Mouse (Mus musculus) midbrain, embryonic 16.5 days (tissue): ENCODE data around the gene Higd2a. TPM values are rescaled to one million over a fixed set of nuclear protein-coding genes. Genes with fewer than 3 reads are reported as not detected.

Source experiments
- ATAC-seq: fragments of 200-750 bp; cut with Nextera tagmentation; 2 replicates; pipeline ENCODE4 v1.8.0; 2017; ENCODE audit warnings: moderate TSS enrichment
- H3K27ac ChIP-seq: fragments of 300-500 bp; sonication (generic); 2 replicates; pipeline ENCODE4 v1.5.1; 2014; ENCODE audit warnings: mild to moderate bottlenecking, low read length, mixed read lengths
- H3K27me3 ChIP-seq: fragments of 300-500 bp; sonication (generic); 2 replicates; pipeline ENCODE4 v1.6.1; 2014; ENCODE audit warnings: low read depth, low read length, mixed read lengths; ENCODE audit not compliant: control insufficient read depth, insufficient read depth
- H3K36me3 ChIP-seq: fragments of 300-500 bp; sonication (generic); 2 replicates; pipeline ENCODE4 v1.6.1; 2014; ENCODE audit warnings: mild to moderate bottlenecking, low read length, moderate library complexity, mixed read lengths; ENCODE audit not compliant: control insufficient read depth, insufficient read depth
- H3K4me1 ChIP-seq: fragments of 300-500 bp; sonication (generic); 2 replicates; pipeline ENCODE4 v1.6.1; 2014; ENCODE audit warnings: mild to moderate bottlenecking, low read length, mixed read lengths; ENCODE audit not compliant: control insufficient read depth, insufficient read depth
- H3K4me2 ChIP-seq: fragments of 300-500 bp; sonication (generic); 2 replicates; pipeline ENCODE4 v1.6.1; 2014; ENCODE audit warnings: mild to moderate bottlenecking, low read length, mixed read lengths
- H3K4me3 ChIP-seq: fragments of 300-500 bp; sonication (generic); 2 replicates; pipeline ENCODE4 v1.5.1; 2014; ENCODE audit warnings: low read depth, mild to moderate bottlenecking, low read length, moderate library complexity, mixed read lengths
- H3K9ac ChIP-seq: fragments of 300-500 bp; sonication (generic); 2 replicates; pipeline ENCODE4 v1.6.1; 2014; ENCODE audit warnings: low read depth, low read length, mixed read lengths
- H3K9me3 ChIP-seq: fragments of 300-500 bp; sonication (generic); replicated peaks from 2 replicates; pipeline ENCODE4 v1.6.1; 2014; ENCODE audit warnings: mild to moderate bottlenecking, low read length, mixed read lengths; ENCODE audit not compliant: control insufficient read depth, poor library complexity, severe bottlenecking
- WGBS: fragments of 180-500 bp; shearing (Covaris S2); extraction: QIAGEN DNeasy Blood & Tissue Kit; methylation state at CpG from one replicate; pipeline ENCODE4 v1.1.7; 2014; 5-methylcytosine and 5-hydroxymethylcytosine counted together
- polyA plus RNA-seq: library from polyadenylated mRNA; unstranded; fragments of >200 nt; fragmentation: Nextera tagmentation; extraction: Ambion mirVana; gene quantifications from 2 replicates; pipeline ENCODE4 v1.2.1, GENCODE M21; 2015

Higd2a gene
- polyA plus RNA-seq, 1 experiment from 2014 or later: 240 TPM

- ATAC-seq: peak; percentile 95
- under 1% methylated on average over 55 of the region's 55 CpGs for WGBS
- Histone ChIP-seq H3K36me3 (peaks cover 6% of the 10 kb centered on the region; the same call in 1 of the 2 replicates), H3K27ac (peak within 1 kb of the TSS; percentile 78), H3K9me3 (no peaks in the 10 kb centered on the region), H3K27me3 (0 out of 2 replicates have a peak, but pooled peaks cover 4% of the 10 kb centered on the region), H3K4me1 (peaks cover 19% of the 10 kb centered on the region), H3K9ac (peak within 1 kb of the TSS; percentile 93), H3K4me2 (peak within 1 kb of the TSS; percentile 85), H3K4me3 (peak within 1 kb of the TSS; percentile 81)
These were observed 15.0 kb upstream of the Higd2a start, which contains the start of gene Arl10 for GRCm38 (mm10) chr13:54574854-54575481. TSS of gene Arl10 (plus strand) at chr13:54575015.

- WGBS: 2% methylated on average over 19 of the region's 19 CpGs
- Histone ChIP-seq H3K36me3 (peaks cover 7% of the 10 kb centered on the region), H3K4me2 (peak overlapping the region; percentile 85), H3K27ac (peak overlapping the region; percentile 78), H3K4me1 (peaks cover 19% of the 10 kb centered on the region), H3K9ac (peak overlapping the region; percentile 93), H3K9me3 (no peaks in the 10 kb centered on the region), H3K27me3 (0 out of 2 replicates have a peak, but pooled peaks cover 4% of the 10 kb centered on the region), H3K4me3 (peak overlapping the region; percentile 81)
- ATAC-seq: no peak; the same call in 1 of the 2 replicates
These were observed 14.5 kb upstream of the Higd2a start for GRCm38 (mm10) chr13:54575489-54575888.

GRCm38 (mm10) chr13:54577652-54578507, 12.1 kb upstream of the Higd2a start:
- Histone ChIP-seq H3K4me2 (no peak overlapping the region; the same call in 1 of the 2 replicates), H3K27ac (no peak overlapping the region), H3K4me1 (peaks cover 19% of the 10 kb centered on the region), H3K9me3 (no peaks in the 10 kb centered on the region), H3K9ac (no peak overlapping the region), H3K36me3 (peaks cover 21% of the 10 kb centered on the region), H3K4me3 (no peak overlapping the region), H3K27me3 (0 out of 2 replicates have a peak, but pooled peaks cover 4% of the 10 kb centered on the region)
- no peak for ATAC-seq
- WGBS: 82% methylated on average over 21 of the region's 21 CpGs

GRCm38 (mm10) chr13:54581385-54581784, 8.6 kb upstream of the Higd2a start:
- H3K27ac ChIP-seq: no peak overlapping the region
- H3K27me3 ChIP-seq: no peaks in the 10 kb centered on the region
- no peak overlapping the region for H3K9ac ChIP-seq
- no peak overlapping the region for H3K4me3 ChIP-seq
- no peak for ATAC-seq
- peaks cover 6% of the 10 kb centered on the region for H3K4me1 ChIP-seq
- no peaks in the 10 kb centered on the region for H3K9me3 ChIP-seq
- no peak overlapping the region for H3K4me2 ChIP-seq
- WGBS: 78% methylated on average over 2 of the region's 2 CpGs
- H3K36me3 ChIP-seq: peaks cover 31% of the 10 kb centered on the region

GRCm38 (mm10) chr13:54582126-54582525, 7.9 kb upstream of the Higd2a start:
- Histone ChIP-seq H3K36me3 (peaks cover 31% of the 10 kb centered on the region), H3K9ac (no peak overlapping the region), H3K27me3 (no peaks in the 10 kb centered on the region), H3K4me3 (no peak overlapping the region), H3K4me1 (no peaks in the 10 kb centered on the region), H3K27ac (no peak overlapping the region), H3K4me2 (no peak overlapping the region), H3K9me3 (no peaks in the 10 kb centered on the region)
- 68% methylated on average over 10 of the region's 10 CpGs for WGBS
- ATAC-seq: no peak

GRCm38 (mm10) chr13:54582860-54583259, 7.1 kb upstream of the Higd2a start:
- no peak for ATAC-seq
- Histone ChIP-seq H3K9ac (no peak overlapping the region), H3K9me3 (no peaks in the 10 kb centered on the region), H3K27me3 (no peaks in the 10 kb centered on the region), H3K4me1 (no peaks in the 10 kb centered on the region), H3K36me3 (peaks cover 29% of the 10 kb centered on the region), H3K27ac (no peak overlapping the region), H3K4me3 (no peak overlapping the region), H3K4me2 (no peak overlapping the region)
- whole genome bisulfite sequencing: 92% methylated on average over 5 of the region's 5 CpGs

GRCm38 (mm10) chr13:54585831-54586230, 4.2 kb upstream of the Higd2a start:
- Histone ChIP-seq H3K36me3 (peaks cover 23% of the 10 kb centered on the region), H3K9ac (no peak overlapping the region), H3K9me3 (no peaks in the 10 kb centered on the region), H3K4me2 (no peak overlapping the region), H3K27me3 (no peaks in the 10 kb centered on the region), H3K4me1 (peaks cover 10% of the 10 kb centered on the region), H3K27ac (no peak overlapping the region), H3K4me3 (no peak overlapping the region)
- no peak for ATAC-seq
- WGBS: 94% methylated on average over 11 of the region's 11 CpGs

GRCm38 (mm10) chr13:54589414-54589995, 502 bp upstream of the Higd2a start:
- peak; percentile 49 for ATAC-seq
- Histone ChIP-seq H3K9ac (peak overlapping the region; percentile 64), H3K36me3 (peaks cover 5% of the 10 kb centered on the region; the same call in 1 of the 2 replicates), H3K27me3 (no peaks in the 10 kb centered on the region), H3K27ac (0 out of 2 replicates have a peak overlapping the region, but pooled peaks have one; percentile 15), H3K4me1 (peaks cover 22% of the 10 kb centered on the region), H3K9me3 (no peaks in the 10 kb centered on the region), H3K4me3 (peak overlapping the region; percentile 85), H3K4me2 (peak overlapping the region; percentile 58)
- WGBS: 2% methylated on average over 24 of the region's 24 CpGs
